Mouse (Mus musculus) adrenal gland, adult 8-10 months (tissue): ENCODE results near the gene Chrm3. TPM values are rescaled to one million over a fixed set of nuclear protein-coding genes. Genes with fewer than 3 reads are reported as not detected.
"Not testable (repeated sequence)": the region's sequence is repeated elsewhere in the genome, so short reads cannot be mapped to it uniquely, and the experiment has no call there.

Experiments used
- DNase-seq: peaks from one replicate; pipeline ENCODE4 v3.0.0; 2022
- total RNA-seq, 4 experiments: library from RNA; stranded (reverse); gene quantifications; 2 replicates each; pipeline ENCODE4 v1.2.4; 2022

Gene Chrm3
- 10 to 100 TPM in 1 of 4 experiments, 1 to 10 TPM in 3; 1.8 to 10.9 (median 4.4) TPM for total RNA-seq

GRCm38 (mm10) chr13:10360777-10361176 lies at the start of gene Chrm3:
TSS of gene Chrm3 (minus strand) at chr13:10360847.
- no peak for DNase-seq

GRCm38 (mm10) chr13:10394364-10394763 lies 33.7 kb upstream of the Chrm3 start:
- no peak for DNase-seq

- DNase-seq, result not testable (repeated sequence)
Measured at GRCm38 (mm10) chr13:10375487-10375886, 14.8 kb upstream of the Chrm3 start.

GRCm38 (mm10) chr13:10360199-10360694 lies 400 bp downstream of the Chrm3 start:
- no peak for DNase-seq

- no peak for DNase-seq
Measured at GRCm38 (mm10) chr13:10359516-10360198, 990 bp downstream of the Chrm3 start.

- DNase-seq, result no peak
Measured at GRCm38 (mm10) chr13:10355796-10356195, 4.9 kb downstream of the Chrm3 start.

GRCm38 (mm10) chr13:10354885-10355575 lies 5.6 kb downstream of the Chrm3 start:
- no peak for DNase-seq

GRCm38 (mm10) chr13:10352141-10352540 lies 8.5 kb downstream of the Chrm3 start:
- DNase-seq, result no peak

GRCm38 (mm10) chr13:10344362-10344761 lies 16.3 kb downstream of the Chrm3 start:
- DNase-seq, result no peak

GRCm38 (mm10) chr13:10335558-10335957 lies 25.1 kb downstream of the Chrm3 start:
- no peak for DNase-seq

- DNase-seq, result no peak
Measured at GRCm38 (mm10) chr13:10332762-10333161, 27.9 kb downstream of the Chrm3 start.

- peak; percentile 3 for DNase-seq
Measured at GRCm38 (mm10) chr13:10309811-10310210, 50.8 kb downstream of the Chrm3 start.

- DNase-seq, result no peak
Measured at GRCm38 (mm10) chr13:10295160-10295559, 65.5 kb downstream of the Chrm3 start.

- no peak for DNase-seq
Measured at GRCm38 (mm10) chr13:10284331-10284730, 76.3 kb downstream of the Chrm3 start.

GRCm38 (mm10) chr13:10274907-10275306 lies 85.7 kb downstream of the Chrm3 start:
- no peak for DNase-seq

- DNase-seq, result no peak
Measured at GRCm38 (mm10) chr13:10263784-10264183, 96.9 kb downstream of the Chrm3 start.

GRCm38 (mm10) chr13:10253049-10253448 lies 107.6 kb downstream of the Chrm3 start:
- DNase-seq, result no peak

- no peak for DNase-seq
Measured at GRCm38 (mm10) chr13:10251499-10252179, 109.0 kb downstream of the Chrm3 start.

GRCm38 (mm10) chr13:10244243-10244998 lies 116.2 kb downstream of the Chrm3 start:
- no peak for DNase-seq

- no peak for DNase-seq
Measured at GRCm38 (mm10) chr13:10240238-10240637, 120.4 kb downstream of the Chrm3 start.

GRCm38 (mm10) chr13:10239825-10240224 lies 120.8 kb downstream of the Chrm3 start:
- DNase-seq, result no peak

GRCm38 (mm10) chr13:10237616-10238015 lies 123.0 kb downstream of the Chrm3 start:
- no peak for DNase-seq
